In the genomic region with DNA sequence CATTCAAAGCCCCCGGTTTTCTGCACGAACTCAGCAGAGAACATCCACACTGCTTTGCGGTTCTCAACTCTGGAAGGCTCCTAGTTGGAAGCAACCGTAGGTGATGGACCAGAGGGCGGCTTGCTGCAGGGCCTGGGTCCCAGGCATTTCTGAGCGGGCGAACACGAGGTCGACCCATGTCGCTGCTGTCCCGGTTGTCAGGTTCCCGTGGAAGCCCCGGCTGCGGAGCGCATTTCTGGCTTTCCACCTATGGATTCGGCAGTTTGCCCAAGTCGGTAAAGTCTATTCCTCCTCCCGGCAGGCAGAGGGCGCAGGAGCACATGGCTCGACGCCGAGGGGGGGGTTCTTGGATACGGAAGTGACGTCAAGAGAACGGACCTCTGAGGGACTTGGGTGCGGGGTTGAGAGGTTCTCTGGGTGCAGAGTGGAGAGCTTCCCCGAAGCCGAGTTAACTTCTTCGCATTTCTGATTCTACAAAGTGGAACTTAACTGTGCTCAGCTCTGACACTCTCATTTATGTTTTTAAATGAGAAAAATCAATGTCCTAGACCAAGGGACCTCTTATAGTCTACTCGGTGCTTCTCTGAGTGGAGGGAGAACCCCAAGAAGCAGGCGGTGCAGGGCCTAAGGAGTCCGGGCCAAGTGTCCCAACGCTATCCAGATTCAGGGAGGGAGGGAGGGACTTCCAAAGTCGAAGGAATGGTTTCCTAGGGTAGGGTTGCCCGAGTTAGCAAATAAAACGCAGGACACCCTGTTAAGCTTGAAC, we compare ENCODE assay signal across 7 mouse cellular contexts. TPM values are rescaled to one million over a fixed set of nuclear protein-coding genes. Genes with fewer than 3 reads are reported as not detected.
DNase-seq lines count a peak whose midpoint lies in the region; ATAC-seq lines count a peak whose summit lies in the region.

No protein-coding gene starts in this region.

- H3K4me3 ChIP-seq in midbrain, embryonic 11.5 days (ENCODE audit: low read depth, low read length), result peak overlapping the region; percentile 29

- no peaks in the 10 kb centered on the region for H3K9me3 ChIP-seq in midbrain, embryonic 11.5 days (ENCODE audit: control insufficient read depth, low read length)

- H3K4me1 ChIP-seq in midbrain, embryonic 11.5 days (ENCODE audit: control insufficient read depth, insufficient read depth, low read length), result 0 out of 2 replicates have a peak, but pooled peaks cover 2% of the 10 kb centered on the region

- peaks cover 2% of the 10 kb centered on the region for H3K27me3 ChIP-seq in midbrain, embryonic 11.5 days (ENCODE audit: control insufficient read depth, insufficient read depth, low read length)

- 14% methylated on average over 36 of the region's 36 CpGs for WGBS in midbrain, embryonic 11.5 days

- intact Hi-C loops in left cerebral cortex, postnatal 4 days (cut with DNase I), result no loop called here

- no peaks in the 10 kb centered on the region for H3K36me3 ChIP-seq in midbrain, embryonic 11.5 days (ENCODE audit: control insufficient read depth, insufficient read depth, low read length)

- no peak overlapping the region for H3K27ac ChIP-seq in midbrain, embryonic 11.5 days (ENCODE audit: low read depth, low read length)

- H3K9ac ChIP-seq in midbrain, embryonic 11.5 days (ENCODE audit: low read length), result peak overlapping the region; percentile 66

- peak; percentile 63 for DNase-seq in adrenal gland, adult 8-10 months
- peak; percentile 96 for DNase-seq in embryo, embryonic 11 days
- peak; percentile 56 for DNase-seq in kidney, adult 11 months
- DNase-seq in left cerebral cortex, postnatal 4 days, result peak; percentile 87
- peak; percentile 98 for DNase-seq in midbrain, embryonic 11.5 days (ENCODE audit: low spot score, missing footprints)
- DNase-seq in right cerebral cortex, postnatal 4 days, result peak; percentile 89

- peak; percentile 99 for ATAC-seq in granulocyte monocyte progenitor cell, adult 5-6 weeks (replicated peaks; ENCODE audit: poor library complexity, severe bottlenecking)
- ATAC-seq in midbrain, embryonic 11.5 days (ENCODE audit: low FRiP score), result peak; percentile 83

- peak overlapping the region; percentile 66 for H3K4me2 ChIP-seq in midbrain, embryonic 11.5 days

RNA-seq across cellular contexts. Expression of a gene that starts 37.2 kb away (rescaled TPM):
- 100 to 1,000 TPM in 1 of 4 experiments, 10 to 100 TPM in 3; 46.0 to 102 (median 75.5) TPM for total RNA-seq in adrenal gland, adult 8-10 months (2022)
- total RNA-seq in granulocyte monocyte progenitor cell, adult 5-6 weeks (2014; fragmentation: Nextera tagmentation), result 3.3 and 9.7 TPM in 2 replicates
- 0.21 and 0.95 TPM in 2 replicates for total RNA-seq in granulocyte monocyte progenitor cell, adult 5-6 weeks (2017)
- total RNA-seq in left cerebral cortex, postnatal 4 days (2021), result 10 to 100 TPM; 17.8 to 20.0 TPM
- 11.5 and 14.4 TPM in 2 replicates for polyA plus RNA-seq in midbrain, embryonic 11.5 days (2014; fragmentation: Nextera tagmentation; extraction: Ambion mirVana)

RNA-seq across cellular contexts. Expression of a gene that starts 41.6 kb away (rescaled TPM):
- total RNA-seq in adrenal gland, adult 8-10 months (2022), result 10 to 100 TPM in 3 of 4 experiments, 1 to 10 TPM in 1; 9.0 to 14.6 (median 11.1) TPM
- total RNA-seq in granulocyte monocyte progenitor cell, adult 5-6 weeks (2014; fragmentation: Nextera tagmentation), result 0.34 and 2.1 TPM in 2 replicates
- total RNA-seq in granulocyte monocyte progenitor cell, adult 5-6 weeks (2017), result 0.10 and 0.30 TPM in 2 replicates
- total RNA-seq in left cerebral cortex, postnatal 4 days (2021), result 10 to 100 TPM; 37.5 to 38.4 TPM
- polyA plus RNA-seq in midbrain, embryonic 11.5 days (2014; fragmentation: Nextera tagmentation; extraction: Ambion mirVana), result 8.3 and 10.3 TPM in 2 replicates
